Mouse (Mus musculus) layer of hippocampus, adult 11-12 months (tissue): ENCODE measurements around the gene Zic3.

Source experiments
- DNase-seq: peaks from one replicate; pipeline ENCODE4 v3.0.0; 2022; ENCODE audit warnings: low spot score

The Zic3 gene

DNA sequence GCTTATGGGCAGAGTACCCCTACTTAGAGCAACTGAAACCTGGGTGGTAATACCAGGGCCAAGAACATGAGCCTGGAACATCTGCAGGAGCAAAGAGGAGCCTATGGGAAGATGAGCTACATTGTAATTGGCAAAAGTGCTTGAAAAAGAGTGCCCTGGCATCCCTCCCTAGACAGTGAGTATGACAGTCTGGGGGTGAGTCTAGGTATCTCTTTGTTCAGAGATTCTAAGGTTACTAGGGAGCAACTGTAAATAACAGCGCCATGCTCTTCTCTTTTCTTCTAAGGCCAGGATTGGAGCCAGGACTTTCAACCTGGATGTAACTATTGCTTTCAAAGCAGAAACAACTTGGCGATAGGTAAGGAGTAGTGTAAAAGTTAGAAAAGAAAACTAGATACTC is at the start of gene Zic3:
Zic3 (plus strand) TSS at position 301 of the 400 bp plus-strand sequence.
- no peak for DNase-seq

DNA sequence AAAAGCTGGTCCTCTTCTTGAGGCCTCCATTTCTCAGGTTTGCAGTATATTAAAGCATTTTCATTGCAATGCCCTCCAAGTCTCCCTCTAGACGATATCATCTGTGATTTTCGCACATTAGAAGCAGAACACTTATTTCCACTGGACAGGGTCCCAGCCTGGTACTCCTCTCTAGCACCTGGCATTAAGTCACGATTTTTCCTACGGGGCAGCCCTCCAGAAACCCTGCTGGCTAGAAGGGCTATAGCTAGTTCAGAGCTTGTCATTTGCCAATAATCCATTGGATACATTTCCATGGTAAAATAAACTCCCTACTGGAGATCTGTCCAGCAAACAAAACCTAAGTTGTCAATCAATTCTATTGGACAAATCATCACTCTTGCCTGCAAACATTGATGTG is 40.1 kb upstream of the Zic3 start:
- DNase-seq, result no peak

DNA sequence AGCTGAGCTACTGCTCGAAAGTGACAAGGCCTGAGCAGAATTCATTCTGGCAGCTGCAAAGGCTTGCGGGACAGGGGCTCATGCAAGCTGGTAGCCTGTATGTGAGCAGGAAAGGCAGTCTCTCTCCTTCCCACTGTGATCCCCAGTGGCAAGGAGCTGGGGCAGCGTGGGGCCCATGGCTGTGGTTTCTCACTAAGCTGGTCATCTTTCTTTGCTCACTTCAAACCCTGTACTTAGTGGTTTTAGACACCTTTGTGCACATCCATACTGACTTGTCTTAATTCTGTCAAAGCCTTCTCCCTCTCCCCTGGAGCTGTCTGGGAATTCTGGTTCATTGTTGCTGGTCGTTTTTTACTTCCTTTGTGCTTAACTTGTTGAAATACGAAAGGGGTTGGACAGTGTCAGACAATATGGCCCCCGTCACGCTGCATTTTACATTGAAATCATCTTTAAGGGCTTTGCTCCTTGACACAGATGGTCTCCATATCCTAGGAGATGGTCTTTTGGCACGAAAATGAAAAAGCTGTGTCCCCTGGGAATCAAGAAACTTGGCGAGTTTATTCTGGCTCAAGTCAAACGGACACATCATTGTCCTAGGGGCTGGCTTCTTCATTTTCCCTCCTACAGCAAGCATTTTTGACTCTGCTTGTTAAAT is 34.9 kb upstream of the Zic3 start:
- no peak for DNase-seq

DNA sequence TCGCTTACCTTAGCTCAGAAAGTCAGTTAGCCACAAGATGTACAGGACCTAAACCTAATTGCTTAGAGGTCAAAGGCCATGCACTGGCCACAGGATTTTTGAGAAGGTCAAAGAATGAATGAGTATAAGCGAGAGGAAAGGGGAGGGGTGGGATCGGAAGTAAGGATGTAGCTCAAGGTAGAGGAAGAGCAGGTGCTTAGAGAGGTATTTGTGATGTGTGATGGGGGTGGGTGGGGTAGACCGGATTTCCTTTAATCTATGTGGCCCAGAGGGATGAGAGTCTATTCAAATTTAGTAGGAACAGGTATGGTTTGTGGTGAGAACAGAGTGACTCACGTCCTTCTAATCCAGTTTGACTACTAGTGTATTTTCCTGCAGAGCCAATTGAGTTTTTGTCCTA is 9.1 kb upstream of the Zic3 start:
- DNase-seq, result no peak

DNA sequence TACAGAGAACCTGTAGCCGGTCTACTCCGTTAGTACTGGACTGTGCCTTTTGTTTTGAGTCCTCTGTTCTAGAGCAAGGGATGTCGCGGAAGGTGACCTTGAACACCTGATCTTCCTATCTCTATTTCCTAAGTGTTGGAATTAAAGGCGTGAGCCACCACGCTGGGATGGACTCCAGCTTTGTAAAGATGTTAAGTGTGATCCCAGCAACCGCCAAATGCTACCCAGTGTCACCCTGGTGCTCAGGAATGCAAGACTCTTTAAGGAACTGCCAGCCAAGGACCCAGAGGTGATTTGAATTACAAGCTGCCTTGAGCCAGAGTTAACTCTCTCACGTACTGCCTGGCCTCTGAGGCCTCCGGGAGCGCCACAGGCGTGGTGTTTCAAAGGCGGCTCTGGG is 8.4 kb upstream of the Zic3 start:
- no peak for DNase-seq

DNA sequence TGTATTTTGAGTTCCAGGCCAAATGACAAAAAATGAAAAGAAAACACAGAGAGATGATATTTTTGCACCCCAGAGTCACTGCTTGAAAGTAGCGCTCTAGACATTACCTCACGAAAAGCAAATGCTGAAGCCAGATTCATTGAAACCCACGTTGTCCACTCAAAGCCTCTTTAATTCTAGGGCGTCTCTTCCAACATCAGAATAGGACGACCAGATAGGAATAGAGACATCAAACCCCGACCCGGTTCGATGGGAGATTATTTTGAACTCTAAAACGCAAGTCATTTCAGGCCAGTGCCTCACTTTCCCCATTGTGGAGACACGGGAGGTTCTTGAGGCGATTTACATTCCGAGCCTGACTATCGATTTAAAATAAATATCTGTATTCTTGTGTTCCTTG is 7.7 kb upstream of the Zic3 start:
- DNase-seq, result no peak

DNA sequence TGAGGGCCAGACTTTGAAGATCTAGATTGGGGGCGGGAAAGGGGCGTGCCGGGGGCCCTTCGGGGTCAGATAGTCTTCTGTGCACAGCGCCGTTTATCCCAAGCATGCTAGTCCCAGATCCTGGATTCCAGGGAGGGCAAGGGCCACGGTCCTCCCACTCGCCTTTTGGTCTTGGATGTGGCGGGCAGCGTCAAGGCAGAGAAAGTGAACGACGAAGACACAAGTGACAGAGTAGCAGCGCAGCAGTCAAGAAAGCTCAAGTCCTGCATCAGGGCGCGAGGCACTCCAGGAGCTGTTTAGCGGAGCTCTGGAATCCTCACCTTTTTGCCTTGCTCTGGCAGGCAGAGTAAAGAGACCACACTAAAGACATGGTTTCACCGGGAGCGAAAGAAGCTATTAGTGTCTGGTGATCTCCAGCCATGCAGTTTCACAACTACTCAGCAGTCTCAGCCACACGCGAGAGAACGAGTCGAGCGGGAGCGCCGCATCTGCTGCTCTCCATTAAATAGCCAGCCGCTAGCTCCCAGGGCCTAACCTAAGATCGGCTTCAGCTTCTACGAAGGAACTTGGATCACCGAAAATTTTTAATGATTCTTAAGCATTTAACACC is 7.1 kb upstream of the Zic3 start:
- DNase-seq, result no peak

DNA sequence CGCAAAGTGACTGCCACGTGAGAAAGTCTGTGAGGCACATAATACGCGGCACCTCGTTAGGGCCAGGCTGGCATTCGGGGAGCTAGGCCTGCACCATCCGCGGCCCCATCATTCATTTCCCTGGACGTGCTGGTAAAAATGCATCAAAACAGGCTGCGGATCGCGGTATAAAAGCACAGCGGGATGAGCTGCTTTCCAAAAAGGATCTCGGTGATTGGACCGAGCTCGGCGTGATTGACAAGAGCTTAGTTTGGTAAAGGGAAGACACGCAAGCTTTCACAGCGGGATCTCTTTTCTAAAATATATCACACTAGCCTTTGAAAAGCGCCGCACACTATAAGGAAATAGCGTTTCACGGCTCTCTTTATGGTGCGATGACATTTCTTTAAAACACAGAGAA is 3.8 kb upstream of the Zic3 start:
- DNase-seq, result no peak

DNA sequence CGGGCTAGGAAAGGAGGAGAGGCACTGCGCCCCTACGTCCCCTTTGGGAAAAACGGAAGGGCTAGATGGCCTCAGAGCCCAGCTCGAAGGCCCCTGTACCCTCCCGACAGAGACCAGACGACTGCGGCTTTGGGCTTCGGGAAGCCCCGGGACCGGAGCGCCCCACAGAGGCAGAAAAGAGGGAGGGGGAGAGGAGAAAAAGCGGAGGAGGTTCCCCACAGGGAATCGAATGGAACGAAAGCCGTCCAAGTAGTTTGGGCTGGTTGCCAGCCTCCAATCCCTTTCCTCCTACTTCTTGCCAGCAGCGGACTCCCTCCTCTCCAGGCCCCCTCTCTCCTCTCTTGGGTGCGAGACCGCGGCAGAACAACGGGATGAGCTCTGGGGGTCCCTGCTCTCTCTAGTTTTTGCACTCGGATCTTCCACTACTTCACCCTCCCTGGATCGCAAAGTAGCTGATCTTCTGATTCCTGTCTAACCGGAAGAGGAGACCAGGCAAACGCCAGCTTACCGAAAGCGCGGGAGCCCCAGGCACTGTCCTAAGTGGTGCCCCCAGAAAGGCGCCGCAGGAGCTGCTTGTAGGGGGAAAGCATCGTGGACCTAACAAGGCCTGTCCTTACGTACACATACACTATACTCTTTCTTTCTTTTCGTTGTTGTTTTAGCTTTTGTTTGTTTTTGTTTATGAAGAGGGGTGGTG is 3.1 kb upstream of the Zic3 start:
- DNase-seq, result no peak

DNA sequence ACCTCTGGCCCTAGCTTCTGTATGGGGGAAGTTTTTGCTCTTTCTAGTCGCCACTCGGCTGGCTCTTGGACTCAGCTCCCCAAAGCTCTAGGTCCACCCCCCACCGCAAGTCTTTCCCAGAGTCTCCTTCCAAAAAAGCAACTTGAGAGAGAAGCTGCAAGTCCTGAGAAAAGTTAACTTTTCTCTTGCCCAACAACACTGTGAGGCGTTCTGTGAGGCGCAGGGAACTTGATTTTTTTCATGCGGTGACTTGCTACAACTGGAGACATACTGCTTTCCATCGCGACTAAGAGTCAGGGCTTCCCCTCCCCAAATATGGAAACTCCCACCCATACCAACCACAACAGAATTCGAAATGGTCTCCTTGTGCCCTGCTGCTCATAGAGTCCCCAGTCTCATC is 5.1 kb downstream of the Zic3 start:
- DNase-seq, result no peak

DNA sequence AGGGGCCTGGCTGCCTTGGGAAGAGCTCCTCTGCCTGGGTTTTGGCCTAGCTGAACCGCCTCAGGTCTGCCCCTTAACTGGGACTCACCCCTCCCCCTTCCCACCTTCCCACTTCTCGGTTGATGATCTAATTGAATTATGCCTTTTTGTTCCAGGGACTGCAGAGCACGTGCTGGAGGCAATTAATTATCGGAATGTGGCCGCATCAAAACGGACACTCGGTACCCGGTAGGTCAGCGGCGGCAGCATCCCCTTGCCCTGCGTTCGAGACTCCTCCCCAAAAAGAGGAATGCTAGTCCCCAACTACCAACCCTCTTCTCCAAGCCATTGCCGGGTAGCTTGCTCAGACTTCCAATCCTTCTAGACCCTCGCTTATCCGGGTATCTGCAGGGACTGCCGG is 5.6 kb downstream of the Zic3 start:
- no peak for DNase-seq

DNA sequence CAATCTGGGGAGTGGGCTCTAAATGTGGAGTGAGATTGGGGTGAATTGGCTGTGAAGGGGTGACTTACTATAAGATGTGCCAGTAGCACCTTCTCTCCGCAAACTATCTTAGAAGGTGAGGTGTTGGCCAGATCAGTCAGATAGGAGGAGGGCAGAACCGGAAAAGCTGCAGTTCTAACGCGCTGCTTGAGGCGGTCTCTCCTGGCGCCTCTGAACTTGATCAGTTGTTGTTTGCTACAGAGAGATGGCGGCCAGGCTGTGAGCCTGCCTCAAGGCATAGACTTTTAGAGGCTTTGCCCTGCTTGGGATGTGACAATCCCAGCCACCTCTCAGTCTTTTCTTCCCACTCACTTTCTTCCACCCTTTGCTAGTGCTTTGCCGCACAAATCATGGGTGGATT is 6.4 kb downstream of the Zic3 start:
- no peak for DNase-seq

DNA sequence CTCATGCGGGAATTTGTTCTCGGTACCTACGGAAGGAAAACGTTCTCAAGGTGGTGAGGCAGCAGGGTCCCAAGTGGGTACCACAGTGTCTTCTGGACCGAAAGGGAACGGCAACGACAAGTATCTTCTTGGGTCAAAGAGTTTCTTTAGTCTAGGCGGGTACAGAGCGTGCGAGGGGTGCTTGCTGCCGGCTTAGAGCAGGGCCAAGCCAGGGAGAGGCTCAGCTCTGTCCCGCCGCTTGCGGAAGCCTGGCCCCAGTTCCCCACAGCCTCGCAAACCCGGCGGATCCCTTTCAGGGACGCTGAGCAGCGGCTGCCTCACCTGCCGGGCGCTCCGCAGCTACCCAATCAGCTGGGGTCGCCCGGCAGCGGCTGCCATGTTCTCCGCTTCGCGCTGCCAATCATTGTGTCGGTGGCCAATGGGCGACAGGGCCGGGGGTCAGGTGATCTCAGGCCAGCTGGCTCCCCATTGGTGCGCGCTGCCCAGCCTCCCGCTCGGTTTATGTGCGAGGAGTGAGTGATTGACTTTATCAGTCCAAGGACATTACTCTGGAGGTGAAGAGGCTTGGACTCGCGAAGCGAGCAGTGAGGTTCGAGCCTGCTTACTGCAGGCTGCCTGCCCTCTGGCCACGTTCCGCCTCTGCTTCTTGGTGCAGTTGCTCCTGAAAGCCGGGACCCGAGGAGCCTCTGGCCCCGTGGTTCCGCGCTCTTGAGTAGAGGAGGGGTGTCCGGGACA is 7.8 kb downstream of the Zic3 start:
- DNase-seq, result no peak

DNA sequence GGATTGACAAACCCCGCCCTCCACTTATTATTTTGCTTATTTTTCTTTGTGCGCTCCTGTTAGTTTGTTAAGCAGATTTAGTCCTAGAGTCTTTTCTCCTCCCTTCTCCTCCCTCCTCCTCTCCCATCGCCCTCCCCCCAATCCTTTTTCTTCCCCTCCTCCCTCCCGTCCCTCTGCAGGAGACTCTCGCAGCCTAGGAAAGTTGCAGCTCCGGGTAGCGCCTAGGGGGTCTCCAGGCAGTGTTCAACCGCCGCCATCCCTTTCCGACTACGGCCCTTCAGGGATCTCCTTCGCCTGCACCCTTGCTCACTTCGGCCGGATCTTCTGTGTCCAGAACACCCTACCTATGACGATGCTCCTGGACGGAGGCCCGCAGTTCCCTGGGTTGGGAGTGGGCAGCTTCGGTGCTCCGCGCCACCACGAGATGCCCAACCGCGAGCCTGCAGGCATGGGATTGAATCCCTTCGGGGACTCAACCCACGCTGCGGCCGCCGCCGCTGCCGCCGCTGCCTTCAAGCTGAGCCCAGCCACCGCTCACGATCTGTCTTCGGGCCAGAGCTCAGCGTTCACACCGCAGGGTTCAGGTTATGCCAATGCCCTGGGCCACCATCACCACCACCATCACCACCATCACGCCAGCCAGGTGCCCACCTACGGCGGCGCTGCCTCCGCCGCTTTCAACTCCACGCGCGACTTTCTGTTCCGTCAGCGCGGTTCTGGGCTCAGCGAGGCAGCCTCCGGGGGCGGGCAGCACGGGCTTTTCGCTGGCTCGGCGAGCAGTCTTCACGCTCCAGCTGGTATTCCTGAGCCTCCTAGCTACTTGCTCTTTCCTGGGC is 8.6 kb downstream of the Zic3 start:
- no peak for DNase-seq

DNA sequence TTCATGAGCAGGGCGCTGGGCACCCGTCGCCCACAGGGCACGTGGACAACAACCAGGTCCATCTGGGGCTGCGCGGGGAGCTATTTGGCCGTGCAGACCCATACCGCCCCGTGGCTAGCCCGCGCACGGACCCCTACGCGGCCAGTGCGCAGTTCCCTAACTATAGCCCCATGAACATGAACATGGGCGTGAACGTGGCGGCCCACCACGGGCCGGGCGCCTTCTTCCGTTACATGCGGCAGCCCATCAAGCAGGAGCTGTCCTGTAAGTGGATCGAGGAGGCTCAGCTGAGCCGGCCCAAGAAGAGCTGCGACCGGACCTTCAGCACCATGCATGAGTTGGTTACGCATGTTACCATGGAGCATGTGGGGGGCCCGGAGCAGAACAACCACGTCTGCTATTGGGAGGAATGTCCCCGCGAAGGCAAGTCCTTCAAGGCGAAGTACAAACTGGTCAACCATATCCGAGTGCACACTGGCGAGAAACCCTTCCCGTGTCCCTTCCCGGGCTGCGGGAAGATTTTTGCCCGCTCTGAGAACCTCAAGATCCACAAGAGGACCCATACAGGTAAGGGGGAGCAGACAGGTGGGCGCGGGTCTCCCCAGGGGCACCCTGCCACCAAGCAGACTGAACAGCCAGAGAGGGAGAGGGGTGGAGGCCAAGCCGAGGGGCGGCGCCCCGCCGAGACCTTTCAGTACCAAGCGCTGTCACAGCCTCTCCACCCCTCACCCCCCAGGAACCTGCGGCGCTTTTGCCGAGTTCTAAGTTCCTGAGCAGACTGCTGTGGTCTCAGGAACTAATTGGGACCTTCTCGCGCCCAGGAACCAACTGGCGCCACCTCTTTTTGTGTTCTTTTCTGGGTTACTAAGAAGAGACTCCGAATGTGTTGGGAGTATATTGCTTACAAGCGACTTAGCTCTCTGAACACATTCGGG is 9.4 kb downstream of the Zic3 start:
- no peak for DNase-seq

DNA sequence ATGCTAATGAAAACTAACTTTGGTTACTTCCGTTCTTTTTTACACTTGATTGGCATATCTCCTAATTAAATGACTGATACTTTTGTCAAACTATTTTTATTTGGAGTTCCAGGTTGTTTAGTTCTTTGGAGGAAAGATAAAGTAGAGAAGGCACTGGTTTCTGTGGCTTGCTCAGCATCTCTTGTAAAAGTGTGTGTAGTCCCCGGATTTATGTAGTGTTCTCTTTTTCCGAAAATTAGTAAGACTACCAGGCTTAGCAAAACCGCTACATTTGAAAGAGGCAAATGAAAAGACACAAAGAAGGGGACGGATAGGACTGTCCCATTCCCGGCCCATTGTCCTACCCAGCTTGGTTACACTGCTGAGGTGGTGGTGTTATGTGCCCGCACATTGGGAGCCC is 10.1 kb downstream of the Zic3 start:
- no peak for DNase-seq

DNA sequence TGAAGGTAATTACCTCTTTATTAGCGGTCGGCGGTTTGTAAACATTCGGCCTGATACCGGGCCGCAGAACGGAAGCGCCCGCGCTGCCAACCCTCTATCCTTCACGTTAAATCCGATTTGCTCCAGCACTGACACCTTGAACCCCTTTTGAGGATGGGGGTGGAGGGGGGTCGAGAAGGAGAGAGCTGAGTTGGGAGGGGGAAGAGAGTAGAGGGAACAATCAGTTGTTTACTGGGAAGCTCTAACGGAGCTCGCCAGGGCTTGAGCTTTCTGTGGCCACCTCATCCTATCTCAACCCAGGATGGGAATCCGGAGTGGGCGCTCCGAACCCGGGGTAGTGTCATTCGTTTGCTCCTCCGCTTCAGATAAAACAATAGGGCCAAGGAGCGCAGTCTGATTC is 11.0 kb downstream of the Zic3 start:
- no peak for DNase-seq

DNA sequence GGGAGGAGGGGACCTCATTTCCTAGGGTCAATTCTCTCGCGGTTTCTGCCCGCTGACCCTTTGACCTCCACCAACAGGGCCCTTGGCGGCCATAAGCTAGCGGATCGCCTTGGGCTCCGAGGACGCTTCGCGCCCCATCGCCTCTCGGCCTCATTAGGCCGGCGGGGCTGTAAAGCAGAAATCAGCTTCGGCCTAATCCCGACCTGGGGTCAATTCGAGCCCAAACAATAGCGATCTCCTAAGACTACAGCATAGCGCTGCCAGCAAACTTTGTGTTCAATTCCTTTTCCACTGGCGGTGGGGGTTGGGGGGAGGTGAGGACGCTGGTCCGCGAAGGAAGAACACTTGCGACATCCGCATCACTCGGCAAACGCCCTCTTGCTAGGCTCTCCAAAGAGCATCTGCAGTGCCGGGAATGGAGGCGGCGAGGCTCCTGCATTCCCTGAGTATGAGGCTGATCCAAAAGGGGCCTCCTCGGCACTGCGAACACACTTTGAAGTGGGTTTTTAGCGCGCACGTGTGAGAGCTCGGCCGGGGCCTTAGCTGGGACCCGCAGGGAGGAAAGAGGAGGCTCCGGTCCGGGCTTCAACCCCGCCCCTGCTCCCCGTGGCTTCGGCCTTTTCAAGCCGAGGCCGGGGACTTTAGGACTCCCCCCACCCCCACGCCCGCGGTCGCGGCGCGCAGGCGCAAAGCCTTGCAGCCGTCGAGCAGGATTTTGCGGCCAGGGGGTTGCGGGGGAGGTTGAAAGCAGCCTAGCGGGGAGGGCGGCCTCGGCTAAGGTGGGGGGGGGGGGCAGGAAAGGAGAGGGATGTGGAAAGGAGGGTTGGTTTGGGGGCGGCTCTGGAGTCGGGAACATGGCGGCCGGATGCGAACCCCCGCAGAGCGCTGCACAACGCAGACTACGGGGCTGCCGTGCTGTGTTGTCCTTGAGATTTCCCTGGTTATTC is 15.8 kb downstream of the Zic3 start:
- DNase-seq, result no peak

DNA sequence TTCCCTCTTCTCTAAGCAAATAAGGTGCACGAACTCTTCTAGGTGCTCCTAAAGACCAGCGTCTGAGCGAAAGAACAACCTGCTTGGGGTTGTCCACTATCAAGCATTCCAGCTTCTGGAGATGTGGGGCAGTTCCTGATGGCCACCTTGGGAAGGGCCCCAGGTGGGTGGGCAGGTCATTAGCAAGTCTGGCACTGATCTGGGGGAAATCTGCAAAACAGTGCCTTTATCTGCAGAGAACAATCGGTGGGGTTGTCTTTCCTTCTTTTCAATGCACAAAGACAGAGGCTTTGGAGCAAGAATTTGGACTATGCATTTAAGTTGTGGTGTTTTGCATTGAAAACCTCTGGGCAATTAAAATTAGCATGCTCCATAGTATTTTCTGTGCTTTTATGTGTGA is 17.2 kb downstream of the Zic3 start:
- DNase-seq, result no peak

DNA sequence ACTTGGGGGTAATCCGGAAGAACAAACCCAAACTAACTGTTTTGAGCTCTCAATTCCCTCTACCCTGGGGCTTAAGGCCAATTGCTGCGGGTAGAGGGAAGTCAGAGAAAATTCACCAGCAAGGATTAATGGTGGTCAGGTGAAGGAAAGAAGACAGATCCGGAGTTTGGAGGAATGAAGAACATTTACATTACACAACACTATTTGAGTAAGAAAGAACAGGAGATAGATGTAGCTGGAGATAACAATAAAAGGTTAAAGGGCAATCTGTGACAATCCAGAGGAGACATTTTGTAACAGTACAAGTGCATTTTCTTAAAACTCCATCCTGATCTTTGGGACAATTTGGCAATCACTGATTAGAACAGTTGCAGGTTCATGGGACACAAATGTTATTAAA is 19.4 kb downstream of the Zic3 start:
- DNase-seq, result no peak
